Mouse (Mus musculus) spleen, adult 2 months (tissue): Measurements from ENCODE around the gene Gm49361.

Experiments used
- CTCF ChIP-seq: fragments of 200-500 bp; IDR thresholded peaks from 2 replicates; pipeline ENCODE4 v1.5.1; 2011; ENCODE audit warnings: mild to moderate bottlenecking, inconsistent platforms; ENCODE audit not compliant: insufficient read depth, insufficient read length, insufficient replicate concordance; ENCODE audit errors: extremely low read depth
- POLR2A ChIP-seq: fragments of 200-500 bp; IDR thresholded peaks from 2 replicates; pipeline ENCODE4 v1.6.1; 2011; ENCODE audit warnings: low read depth, low read length, inconsistent platforms

DNA sequence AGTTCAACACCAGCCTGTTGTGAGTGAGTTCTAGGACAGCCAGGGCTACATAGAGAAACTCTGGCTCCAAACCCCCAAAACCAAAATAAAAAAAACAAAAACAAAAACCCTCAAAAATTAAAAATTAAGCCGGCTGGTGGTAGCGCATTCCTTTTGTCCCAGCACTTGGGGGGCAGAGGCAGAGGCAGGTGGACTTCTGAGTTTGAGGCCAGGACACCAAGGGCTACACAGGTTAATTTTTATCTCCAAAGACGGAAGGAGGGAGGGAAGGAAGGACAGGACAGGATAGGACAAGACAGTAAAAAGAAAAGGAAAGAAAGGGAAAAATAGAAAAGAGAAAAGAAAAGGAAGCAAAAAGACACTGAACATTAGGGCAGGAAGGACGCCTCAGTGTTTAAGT lies 63.2 kb downstream of the Gm49361 start:
- TF ChIP-seq CTCF (no peak), POLR2A (no peak)
